Mouse (Mus musculus): ENCODE data around the gene Pgk1. TPM values are rescaled to one million over a fixed set of nuclear protein-coding genes. Genes with fewer than 3 reads are reported as not detected.

The Pgk1 gene
- polyA plus RNA-seq, 1 experiment from 2014 or later = 236 TPM

DNA sequence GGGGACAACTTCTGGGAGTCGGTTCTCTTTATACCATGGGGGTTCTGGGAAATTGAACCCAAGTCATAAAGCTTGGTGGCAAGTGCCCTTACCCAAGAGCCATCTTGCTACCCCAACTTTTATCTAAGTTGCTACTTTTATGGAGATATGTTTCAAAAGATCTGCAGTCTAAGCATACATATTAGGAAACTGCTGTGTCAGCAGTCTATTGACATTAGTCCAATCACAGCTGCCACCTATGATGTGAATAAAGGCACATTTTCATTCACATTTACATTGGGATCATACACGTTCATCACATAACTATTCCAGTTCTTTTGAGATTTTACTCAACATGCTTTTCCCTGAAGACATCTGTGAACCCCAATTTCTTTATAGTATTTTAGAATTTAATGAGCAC is 22.2 kb downstream of the Pgk1 start:
- no peak for DNase-seq (ENCODE audit: low spot score)

DNA sequence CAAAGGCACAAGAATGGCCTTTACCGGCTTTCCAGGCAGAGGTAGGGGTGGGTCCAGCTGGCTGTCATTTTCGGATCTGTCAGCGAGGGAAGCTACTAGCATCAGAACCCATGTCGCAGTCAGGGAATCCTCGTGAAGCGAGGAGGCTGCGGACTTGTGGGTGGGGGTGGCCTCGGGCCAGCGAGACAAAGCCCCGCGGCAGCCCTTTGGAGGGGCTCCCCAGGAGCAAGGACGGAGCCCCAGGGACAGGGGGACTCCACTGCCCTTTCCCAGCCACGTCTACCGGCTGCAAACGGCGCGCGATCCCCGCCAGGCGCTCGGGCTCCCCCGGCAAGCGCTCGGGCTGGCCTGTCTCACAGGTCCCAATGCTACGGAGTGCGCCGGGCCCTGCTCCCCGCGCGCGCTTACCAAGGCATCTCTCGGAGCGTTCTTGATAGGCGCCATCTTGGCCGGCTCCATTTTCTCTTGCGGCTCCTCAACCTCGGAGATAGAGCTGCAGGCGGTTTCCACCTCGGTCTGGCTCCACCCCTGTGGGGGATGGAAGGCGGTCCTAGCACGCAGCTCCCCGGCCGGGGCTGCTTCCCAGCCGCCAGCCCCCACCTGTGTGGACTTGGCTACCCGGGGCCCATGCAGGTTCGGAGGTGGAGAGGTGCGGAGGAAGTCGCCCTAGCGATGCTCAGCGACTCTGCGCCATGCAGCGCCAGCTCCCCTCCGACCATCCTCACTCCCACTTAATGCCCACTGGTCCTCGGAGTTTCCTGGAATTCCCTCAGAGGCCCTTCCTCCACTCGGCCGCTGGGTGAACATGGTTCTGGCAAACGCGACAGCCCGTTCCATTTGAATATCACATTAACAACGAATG is 32.5 kb downstream of the Pgk1 start:
- DNase-seq (ENCODE audit: low spot score) = peak; percentile 67

GRCm38 (mm10) chrX:106221058-106221457 is 34.2 kb downstream of the Pgk1 start, which contains the start of gene Taf9b:
TSS of gene Taf9b (minus strand) at chrX:106221158.
- no peak for DNase-seq (ENCODE audit: low spot score)

Other genes starting within 250 kb of the Pgk1 start
- 43.2 and 44.9 TPM in 2 replicates for gene Magt1, start 175.2 kb upstream of the Pgk1 start, polyA plus RNA-seq (2015; fragmentation: Nextera tagmentation; extraction: Ambion mirVana)
- gene Cox7b, start 171.4 kb upstream of the Pgk1 start, polyA plus RNA-seq (2015; fragmentation: Nextera tagmentation; extraction: Ambion mirVana) = 400 and 489 TPM in 2 replicates
- gene Atp7a, start 159.8 kb upstream of the Pgk1 start, polyA plus RNA-seq (2015; fragmentation: Nextera tagmentation; extraction: Ambion mirVana) = 9.1 and 9.5 TPM in 2 replicates
- gene Tlr13, start 43.9 kb upstream of the Pgk1 start, polyA plus RNA-seq (2015; fragmentation: Nextera tagmentation; extraction: Ambion mirVana) = 0.87 and 0.89 TPM in 2 replicates
- gene Taf9b, start 34.1 kb downstream of the Pgk1 start, polyA plus RNA-seq (2015; fragmentation: Nextera tagmentation; extraction: Ambion mirVana) = 10.8 and 13.7 TPM in 2 replicates
- not detected in 2 replicates for gene Fnd3c2, start 68.3 kb downstream of the Pgk1 start, polyA plus RNA-seq (2015; fragmentation: Nextera tagmentation; extraction: Ambion mirVana)

All from thymus, postnatal 0 days (tissue).